Mouse (Mus musculus) testis, postnatal 14 days (tissue): ENCODE measurements around the gene Mgat2.
A peak's percentile ranks its signal among the peaks of the same experiment; 100 is the strongest.
"Not testable (repeated sequence)": the region's sequence is repeated elsewhere in the genome, so short reads cannot be mapped to it uniquely, and the experiment has no call there.

Experiments used
- DNase-seq: peaks from one replicate; pipeline ENCODE4 v3.0.0; 2021; ENCODE audit warnings: low spot score

The Mgat2 gene

DNA sequence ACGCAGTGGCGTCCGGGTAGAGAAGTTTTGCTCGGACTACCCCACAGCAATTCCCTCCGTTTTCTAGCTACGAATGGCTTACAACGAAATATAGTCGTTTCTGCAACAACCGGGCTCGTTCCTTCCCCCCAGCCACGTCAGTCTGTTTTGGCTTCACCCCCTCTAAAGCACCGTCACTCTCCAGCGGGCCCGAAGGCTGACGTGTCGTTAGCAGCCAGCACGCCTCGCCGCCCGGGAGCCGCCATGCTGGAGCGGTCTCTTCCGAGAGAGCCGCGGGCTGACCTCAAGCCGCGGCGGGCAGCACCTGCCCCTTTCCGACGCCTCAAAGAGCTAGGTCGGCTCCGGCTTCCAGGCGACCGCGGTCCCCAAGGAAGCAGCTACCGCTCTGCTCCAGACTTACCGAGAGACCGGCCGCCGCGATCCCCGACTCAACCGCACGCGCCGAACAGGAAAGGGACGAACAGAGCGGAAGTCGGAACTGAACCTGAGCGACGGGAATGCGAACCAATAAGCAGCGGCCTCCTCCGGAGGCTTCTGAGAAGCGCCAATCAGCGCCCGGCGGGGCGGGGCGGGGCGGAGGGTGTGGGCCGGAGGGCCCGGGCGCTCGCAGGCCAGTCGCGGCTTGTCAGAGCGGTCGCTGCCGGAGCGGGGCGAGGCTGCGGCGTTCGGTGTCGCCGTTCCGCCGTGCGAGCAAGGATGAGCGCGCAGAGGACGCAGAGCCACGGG, at the start of gene Mgat2, which contains the start of gene Rpl36al:
TSS of gene Mgat2 (plus strand) at position 575 of the 726 bp plus-strand sequence.
TSS of gene Rpl36al (minus strand) at position 501 of the 726 bp plus-strand sequence.
- DNase-seq, result peak; percentile 99

DNA sequence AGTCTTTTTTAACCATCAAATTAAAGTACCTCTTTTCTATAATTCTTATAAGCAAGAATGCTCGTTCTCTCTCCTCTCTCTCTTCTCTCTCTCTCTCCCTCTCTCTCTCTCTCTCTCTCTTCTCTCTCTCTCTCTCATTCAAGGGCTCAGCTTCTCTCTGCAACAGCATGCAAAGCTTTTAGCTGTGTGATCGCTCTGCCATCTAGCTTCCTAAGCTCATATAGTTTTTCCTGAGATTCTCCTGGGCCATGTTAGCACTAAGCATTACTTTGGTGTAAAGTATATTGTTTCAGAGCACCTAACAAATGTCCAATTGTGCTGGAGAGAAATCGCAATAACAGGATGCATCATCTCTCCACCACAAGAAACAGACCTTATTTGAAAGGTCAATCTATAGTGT, 44.8 kb upstream of the Mgat2 start:
- no peak for DNase-seq

DNA sequence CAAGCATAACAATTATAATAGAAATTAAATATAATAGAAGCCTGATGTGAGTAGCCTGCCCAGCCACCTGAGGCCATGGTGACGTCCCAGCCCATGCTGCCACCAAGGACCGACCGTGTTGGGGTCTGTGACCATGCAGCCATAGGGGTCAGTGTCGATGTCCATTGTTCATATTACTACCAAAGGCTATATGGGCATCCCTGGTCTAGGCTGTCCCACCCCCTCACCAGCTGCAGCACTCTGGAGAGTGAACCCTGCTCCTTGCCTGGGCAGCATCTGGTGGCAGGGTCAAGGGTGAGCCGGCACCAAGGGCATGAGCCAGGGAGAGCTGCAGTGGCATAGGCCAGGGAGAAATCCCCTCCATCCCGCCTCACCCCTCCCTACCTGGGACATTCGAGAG, 44.1 kb upstream of the Mgat2 start:
- no peak for DNase-seq

DNA sequence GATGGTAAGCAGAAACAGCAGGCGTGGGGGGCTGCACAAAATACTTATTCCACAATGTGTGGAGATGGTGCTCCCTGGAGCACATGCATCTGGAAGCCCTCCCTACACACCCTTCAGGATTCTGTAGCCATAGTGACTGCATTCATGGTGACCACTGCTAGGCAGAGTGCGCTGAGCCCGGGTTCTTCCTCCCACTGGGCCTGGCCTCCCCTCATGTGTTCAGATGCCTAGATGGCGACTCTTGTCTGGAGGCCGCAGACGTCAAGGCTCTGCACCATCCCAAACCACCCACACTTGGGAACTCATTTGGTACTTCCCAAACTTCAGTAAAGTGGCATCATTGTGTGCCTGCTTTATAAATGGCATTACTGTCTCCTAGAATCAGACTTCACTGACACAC, 40.5 kb upstream of the Mgat2 start:
- DNase-seq, result peak; percentile 51

DNA sequence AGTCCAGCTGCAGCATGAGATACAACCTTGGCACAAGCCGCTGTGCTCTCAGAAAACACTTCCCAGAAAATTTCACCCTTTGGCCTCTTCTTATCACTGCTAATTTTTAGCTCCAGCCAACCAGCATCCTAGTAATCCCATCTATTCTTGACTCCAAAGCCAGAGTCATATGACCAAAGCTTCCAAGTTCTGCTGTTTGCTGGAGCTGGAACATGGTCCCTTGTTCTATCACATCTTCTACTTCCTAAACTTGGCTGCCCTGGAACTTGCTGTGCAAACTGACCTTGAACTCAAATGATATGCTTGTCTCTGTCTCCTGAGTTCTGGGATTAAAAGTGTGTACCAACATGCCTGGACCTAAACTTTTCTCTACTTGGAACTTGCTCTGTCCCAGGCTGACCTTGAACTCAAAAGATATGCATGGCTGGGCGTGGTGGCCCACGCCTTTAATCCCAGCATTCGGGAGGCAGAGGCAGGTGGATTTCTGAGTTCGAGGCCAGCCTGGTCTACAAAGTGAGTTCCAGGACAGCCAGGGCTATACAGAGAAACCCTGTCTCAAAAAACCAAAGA, 36.7 kb upstream of the Mgat2 start:
- DNase-seq, result no peak

DNA sequence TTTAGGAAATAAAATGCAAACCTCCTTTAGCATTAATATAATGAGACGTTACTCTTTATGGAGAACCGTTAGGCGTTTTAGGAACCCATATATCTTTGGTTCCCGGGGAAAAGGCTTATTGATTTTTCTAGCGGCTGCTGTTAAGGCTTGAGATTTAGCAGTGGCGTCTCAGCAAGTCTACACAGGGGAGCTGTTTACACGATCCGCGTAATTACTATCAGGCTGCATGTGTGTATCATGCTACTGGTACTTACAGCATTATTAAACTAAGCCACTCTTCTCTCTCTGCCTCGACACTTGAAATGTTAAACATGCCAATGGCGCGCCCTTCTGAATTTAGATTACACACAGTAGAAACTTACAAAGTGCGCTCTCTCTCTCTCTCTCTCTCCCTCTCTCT, 33.9 kb upstream of the Mgat2 start:
- no peak for DNase-seq

DNA sequence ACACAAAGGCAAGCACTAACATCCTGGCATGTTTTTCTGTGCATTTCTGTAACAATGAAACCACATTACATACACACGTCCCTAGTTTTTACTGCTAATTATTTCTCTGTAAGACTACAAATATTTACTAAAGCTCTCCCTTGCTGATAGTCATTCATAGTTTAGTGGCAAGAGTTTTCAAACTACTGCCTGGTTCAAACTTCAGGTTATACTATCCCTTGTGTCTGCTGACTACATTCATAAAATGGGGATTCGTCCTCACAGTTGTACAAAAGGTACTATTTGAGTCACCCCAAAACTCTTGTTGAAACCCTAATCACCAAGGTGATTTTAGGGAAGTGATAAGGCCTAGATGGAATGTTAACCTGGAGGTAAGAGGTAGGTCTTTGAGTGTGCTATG, 28.0 kb upstream of the Mgat2 start:
- no peak for DNase-seq

DNA sequence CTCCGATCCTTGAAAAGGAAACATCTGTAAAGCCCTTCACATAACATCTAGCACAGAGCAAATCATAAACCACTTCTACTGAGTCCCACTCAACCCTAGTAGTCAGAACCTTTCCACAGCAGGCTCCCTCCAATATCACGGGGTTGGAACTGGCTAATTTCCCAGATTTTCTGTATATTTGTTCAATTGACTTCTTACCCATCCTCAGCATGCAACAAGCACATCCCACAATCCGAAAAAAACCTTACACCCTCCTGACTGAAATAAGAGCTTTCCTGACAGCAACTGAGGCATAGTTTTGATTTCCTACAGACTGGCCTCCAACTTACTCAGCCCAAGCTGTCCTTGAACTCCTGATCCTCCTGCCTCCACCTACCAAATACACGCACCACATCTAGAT, 27.5 kb upstream of the Mgat2 start:
- no peak for DNase-seq

DNA sequence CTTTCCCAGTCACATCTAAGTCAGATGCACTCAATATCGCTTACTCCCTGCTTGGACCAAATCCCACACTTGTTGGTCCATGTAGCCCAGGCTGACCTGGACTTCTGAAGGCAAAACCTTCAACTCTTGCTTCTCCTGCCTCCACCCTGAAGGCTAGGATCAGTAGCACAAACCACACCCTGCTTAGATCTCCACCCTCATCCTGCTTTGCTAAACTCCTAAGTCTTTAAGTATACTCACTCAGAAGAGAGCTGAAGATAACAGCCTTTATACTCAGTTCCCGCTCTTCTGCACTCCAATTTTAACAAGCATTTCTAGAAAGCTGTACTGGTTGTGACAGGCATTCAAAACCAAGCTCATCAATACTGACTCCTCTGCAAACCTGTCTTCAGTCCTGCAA, 26.9 kb upstream of the Mgat2 start:
- DNase-seq, result no peak

DNA sequence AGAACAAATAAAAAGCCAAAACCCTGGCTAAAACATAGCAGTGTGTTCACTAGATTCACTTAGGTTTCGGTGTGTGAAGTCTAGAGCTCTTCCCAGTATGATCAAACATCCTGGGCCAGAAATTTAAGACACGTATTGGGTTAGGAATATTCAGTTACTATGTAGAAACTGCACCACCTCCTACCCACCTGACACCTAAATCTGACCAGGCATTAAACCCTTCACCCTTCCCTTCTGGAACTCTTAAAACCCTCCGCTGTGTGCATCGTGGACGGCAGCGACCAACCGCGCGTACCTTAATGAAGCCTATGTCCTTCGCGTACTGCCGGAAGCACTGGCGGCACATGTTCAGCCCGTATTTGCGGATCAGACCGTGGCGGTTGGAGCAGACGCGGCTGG, 25.6 kb upstream of the Mgat2 start:
- no peak for DNase-seq

DNA sequence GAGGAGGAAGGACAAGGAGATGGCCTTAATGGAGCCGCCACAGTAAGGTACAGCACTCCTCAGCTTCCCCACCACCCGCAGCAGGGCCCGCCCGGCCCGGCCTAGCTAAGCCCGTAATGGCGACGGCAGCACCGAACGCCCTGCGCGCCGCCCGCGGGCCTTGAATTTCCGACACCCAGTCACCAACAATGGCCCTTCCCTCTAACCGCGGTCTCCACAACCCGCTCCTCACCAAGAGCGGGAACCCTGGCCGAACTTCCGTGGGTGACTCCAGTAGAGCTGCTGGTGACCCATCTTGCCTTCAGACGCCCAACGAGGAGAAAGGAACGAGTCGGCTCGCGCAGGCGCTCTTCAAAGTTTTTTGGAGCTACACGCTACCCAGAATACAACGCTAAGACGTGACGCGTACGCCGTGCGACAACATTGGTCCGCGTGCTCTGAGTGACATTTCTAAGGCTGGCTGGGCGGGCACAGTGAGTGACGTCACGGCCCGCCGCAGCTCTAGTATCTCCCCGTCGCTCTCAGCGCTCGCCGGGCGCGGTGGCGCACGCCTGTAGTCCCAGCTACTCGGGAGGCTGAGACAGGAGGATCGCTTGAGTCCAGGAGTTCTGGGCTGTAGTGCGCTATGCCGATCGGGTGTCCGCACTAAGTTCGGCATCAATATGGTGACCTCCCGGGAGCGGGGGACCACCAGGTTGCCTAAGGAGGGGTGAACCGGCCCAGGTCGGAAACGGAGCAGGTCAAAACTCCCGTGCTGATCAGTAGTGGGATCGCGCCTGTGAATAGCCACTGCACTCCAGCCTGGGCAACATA, 25.0 kb upstream of the Mgat2 start, which contains the start of gene Rps29:
TSS of gene Rps29 (minus strand) at position 422 of the 813 bp plus-strand sequence.
- DNase-seq, result peak; percentile 97

DNA sequence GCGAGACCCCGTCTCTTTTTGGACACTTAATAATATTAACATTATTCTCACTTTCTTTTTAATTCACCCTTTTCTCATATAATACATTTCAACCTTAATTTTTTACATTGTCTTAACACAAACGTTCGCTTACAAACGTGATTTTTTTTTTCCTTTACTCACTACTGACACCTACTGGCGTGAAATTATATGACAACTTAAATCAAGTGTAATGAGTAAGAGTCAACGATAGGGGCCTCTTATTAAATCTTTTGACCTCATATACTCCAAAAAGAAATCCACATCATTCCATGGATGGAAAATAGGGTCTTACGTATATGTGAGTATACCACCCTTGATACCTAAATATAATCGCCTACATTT, 24.4 kb upstream of the Mgat2 start:
- no peak for DNase-seq

DNA sequence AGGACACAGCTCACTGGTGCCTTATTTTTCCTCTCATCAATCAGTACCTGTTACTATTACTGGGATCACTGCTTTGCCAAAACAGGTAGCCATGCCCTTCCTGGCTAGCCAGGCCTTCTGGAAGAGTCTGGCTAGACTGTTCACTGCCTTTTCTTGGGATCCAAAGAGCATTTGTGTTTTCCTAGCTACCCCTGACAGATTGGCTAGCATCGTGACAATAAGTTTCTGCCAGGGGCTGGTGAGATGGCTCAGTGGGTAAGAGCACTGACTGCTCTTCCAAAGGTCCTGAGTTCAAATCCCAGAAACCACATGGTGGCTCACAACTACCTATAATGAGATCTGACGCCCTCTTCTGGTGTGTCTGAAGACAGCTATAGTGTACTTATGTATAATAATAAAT, 23.3 kb upstream of the Mgat2 start:
- not testable (repeated sequence) for DNase-seq

DNA sequence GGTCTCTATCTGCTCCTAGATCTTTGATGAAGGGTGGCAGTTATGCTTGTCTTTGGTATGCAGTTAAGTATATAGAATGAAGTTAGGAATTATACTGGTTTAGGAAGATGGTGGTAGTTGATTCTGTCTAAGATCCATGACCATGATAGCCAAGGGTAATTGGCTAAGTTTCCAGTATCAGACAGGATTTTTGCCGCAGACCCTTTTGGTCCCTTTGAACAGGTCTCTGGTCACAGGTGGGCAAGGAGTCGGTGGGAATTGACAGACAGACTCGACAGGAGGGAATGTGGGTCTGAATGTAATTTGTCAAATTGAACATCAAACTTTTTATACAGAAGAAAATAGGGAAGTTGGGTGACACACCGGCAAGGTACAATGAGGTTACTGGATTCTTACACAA, 20.4 kb upstream of the Mgat2 start:
- DNase-seq, result not testable (repeated sequence)

DNA sequence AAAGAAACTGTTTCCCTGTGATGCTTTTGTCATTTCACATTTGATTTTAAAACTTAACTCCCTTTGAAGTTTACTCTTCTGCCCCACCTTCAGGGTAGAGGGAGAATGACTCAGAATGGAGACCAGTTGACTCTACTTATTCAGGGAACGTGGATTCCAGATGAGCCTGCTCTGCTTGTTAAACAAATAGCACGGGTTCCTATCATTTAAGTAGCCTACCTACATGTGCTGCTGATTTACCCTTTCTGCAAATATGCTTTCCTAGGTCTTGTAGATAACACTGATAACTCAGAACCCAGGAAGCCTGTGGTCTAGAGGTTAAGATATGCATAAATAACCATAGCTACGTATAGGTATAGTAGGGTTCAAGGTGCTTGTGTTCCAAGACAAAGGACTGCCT, 19.1 kb upstream of the Mgat2 start:
- DNase-seq, result no peak

DNA sequence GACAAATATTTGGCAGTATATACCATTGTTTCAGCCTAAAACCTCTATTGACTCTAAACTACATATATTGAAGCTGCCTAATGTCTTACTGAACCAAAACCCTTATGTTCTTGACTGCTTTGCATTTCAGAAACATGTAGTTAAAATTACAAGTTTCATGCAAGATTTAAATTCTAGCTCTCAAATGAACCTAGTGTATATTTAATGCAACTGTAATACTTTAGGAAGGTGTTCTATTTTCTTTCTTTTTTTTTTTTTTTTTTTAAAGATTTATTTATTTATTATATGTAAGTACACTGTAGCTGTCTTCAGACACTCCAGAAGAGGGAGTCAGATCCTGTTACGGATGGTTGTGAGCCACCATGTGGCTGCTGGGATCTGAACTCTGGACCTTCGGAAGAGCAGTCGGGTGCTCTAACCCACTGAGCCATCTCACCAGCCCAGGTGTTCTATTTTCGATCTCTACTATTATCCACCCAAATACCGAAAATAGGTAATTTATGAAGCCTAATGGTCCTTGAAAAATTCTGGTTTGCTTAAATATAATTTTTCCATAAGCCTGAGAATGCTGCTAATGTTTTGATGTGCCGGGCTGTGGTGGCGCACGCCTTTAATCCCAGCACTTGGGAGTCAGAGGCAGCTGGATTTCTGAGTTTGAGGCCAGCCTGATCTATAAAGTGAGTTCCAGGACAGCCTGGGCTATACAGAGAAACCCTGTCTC, 16.9 kb upstream of the Mgat2 start:
- not testable (repeated sequence) for DNase-seq

DNA sequence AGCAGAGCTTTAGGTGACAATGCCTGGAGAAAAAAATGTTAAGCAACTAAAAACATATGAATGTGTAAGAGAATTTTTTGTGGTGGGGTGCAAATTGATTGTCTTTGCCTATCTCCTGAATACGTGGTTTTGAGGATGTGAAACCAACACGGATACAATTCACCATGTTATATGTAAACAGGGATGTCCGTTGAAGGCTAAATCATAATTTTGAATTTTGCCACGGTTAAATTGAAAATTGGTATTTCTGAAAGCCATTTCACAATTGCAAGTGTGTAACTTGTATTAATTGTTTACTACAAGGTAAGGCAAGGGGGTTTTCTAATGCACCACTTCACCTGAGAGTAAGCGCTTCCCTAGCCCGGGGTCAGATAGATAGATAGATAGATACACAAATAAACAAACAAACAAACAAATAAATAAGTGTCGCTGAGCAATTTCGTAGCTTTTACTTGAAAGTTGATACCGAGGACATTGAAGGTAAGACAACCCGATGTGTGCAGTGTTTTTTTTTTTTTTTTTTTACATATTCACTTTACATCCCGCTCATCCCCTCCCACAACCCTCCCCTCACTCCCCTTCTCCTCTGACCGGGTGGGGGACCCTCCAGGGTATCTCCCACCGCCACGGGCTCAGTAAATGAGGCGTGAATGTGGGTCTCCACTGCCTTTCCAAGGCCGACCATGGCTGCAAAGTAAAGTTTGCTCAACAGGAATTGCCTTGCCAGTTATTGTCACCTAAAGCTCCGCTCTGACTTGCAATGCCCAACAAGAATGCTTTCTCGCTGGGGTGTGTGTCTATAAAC, 16.1 kb upstream of the Mgat2 start:
- DNase-seq, result no peak

DNA sequence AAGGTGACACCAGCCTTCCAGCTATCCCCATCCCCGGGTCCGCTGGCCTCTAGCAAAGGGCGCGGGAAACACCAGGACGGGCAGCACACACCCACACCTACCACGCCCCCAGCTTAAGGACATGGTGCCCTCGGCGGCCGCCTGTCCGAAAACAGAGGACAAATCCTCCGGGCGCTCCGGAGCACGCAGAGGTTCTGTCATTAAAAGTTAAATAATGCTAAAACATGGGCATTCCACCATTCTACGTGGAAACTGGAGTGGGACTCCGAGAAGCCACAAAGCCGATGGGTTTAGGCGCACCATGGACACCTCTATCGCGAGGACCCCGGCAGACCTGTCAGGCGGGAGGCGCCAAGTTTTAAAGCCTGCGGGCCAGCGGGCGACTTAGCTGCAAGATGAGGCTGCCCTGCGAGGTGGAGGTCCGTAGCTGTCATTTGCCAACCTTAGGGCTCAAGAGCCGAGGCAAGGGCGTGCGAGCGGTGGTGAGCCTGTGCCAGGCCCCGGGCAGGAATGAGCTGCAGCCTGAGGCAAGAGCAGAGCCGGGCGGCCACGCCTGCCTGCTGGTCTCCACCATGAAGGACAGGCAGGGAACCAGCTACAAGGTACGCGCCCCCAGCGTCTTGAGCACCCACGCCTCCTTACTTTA, 15.4 kb upstream of the Mgat2 start, which contains the start of gene Lrr1:
TSS of gene Lrr1 (plus strand) at position 354 of the 646 bp plus-strand sequence.
- DNase-seq, result peak; percentile 86

DNA sequence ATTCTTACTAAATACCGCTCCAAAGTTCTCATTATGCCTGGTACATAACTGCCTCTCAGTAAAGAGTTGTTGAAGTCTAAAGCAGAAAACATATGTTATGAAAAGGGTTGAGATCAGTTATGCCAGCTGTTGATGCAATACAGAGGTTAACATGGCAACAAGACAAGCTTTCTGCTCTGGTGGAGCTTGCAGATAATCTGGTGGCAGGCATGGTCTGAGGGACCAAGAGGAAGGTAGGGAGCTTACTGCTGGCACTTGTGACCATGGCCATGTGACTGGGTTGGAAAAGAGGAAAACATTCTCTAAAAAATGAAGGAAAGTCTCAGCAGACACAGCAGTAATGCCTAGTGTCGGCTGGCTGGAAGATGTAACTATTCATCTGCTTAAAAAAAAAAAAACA, 12.7 kb upstream of the Mgat2 start:
- DNase-seq, result no peak

DNA sequence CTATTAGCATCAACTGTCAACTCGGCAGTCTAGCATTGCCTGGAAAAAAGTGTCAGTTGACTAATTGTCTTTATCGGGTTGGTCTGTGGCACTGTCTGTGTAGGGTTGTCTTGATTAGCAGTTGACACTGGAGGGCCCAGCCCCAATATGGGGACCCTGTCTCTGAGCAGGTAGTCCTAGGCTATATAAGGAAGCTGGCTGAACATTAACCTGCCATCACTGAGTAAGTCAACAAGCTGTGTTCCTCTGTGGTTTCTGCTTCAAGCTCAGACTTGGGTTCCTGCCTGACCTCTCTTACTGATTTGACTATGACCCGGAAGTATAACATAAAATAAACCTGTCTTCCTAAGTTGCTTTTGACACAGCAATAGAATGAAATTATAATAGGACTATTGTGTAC, 8.0 kb upstream of the Mgat2 start:
- no peak for DNase-seq

DNA sequence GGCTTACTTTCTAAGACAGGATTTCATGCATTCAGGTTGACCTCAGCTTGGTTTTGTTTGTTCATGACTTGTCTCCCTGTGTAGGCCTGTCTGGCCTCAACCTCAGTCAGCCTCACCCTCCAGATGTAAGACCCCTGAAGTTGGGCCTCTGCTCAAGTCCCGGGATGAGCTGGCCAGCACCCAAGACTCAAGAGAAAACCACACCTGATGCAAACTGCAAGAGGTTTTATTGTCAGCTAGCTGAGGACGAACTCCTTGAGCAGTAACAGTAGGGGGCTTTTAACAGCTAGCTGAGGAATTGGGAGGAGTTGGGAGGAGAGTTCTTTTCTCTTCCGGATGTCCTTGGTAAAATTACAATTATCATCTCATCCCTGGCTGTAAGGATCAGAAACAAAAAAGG, 6.4 kb upstream of the Mgat2 start:
- no peak for DNase-seq
